Mouse (Mus musculus): Measurements from ENCODE around the gene Zcchc14. TPM values are rescaled to one million over a fixed set of nuclear protein-coding genes. Genes with fewer than 3 reads are reported as not detected.
A peak's percentile ranks its signal among the peaks of the same experiment; 100 is the strongest.

Zcchc14 gene
- polyA plus RNA-seq, 1 experiment, result 64.8 TPM

- TF ChIP-seq CTCF (IDR thresholded peaks at IDR 0.05; ENCODE audit: borderline replicate concordance, insufficient read depth, low read length) (no peak), POLR2A (IDR thresholded peaks at IDR 0.05; ENCODE audit: low read depth, low read length) (no peak)
These were observed 72.2 kb downstream of the Zcchc14 start for GRCm38 (mm10) chr8:121580465-121580864.

GRCm38 (mm10) chr8:121578676-121579451 lies 73.8 kb downstream of the Zcchc14 start, which contains the start of gene Fbxo31:
Gene Fbxo31, minus strand, starts transcription at chr8:121578806.
- peaks cover 4% of the 10 kb centered on the region; the same call in 1 of the 2 replicates for H3K4me1 ChIP-seq (ENCODE audit: control insufficient read depth, insufficient read depth, low read length)
- TF ChIP-seq POLR2A (IDR thresholded peaks at IDR 0.05; ENCODE audit: low read depth, low read length) (peak; percentile 89), CTCF (IDR thresholded peaks at IDR 0.05; ENCODE audit: borderline replicate concordance, insufficient read depth, low read length) (no peak)
- no peak within 1 kb of the TSS for H3K27ac ChIP-seq (ENCODE audit: insufficient read depth, low read length)
- H3K4me3 ChIP-seq (ENCODE audit: insufficient read depth, low read length), result peak within 1 kb of the TSS; percentile 85

More at GRCm38 (mm10) chr8:121580465-121580864, 72.2 kb downstream of the Zcchc14 start:
- Histone ChIP-seq H3K4me1 (ENCODE audit: control insufficient read depth, insufficient read depth, low read length) (peaks cover 4% of the 10 kb centered on the region; the same call in 1 of the 2 replicates), H3K27ac (ENCODE audit: insufficient read depth, low read length) (no peak overlapping the region), H3K4me3 (ENCODE audit: insufficient read depth, low read length) (no peak overlapping the region)

- Histone ChIP-seq H3K4me3 (ENCODE audit: insufficient read depth, low read length) (peak overlapping the region; percentile 85), H3K4me1 (ENCODE audit: control insufficient read depth, insufficient read depth, low read length) (peaks cover 4% of the 10 kb centered on the region; the same call in 1 of the 2 replicates), H3K27ac (ENCODE audit: insufficient read depth, low read length) (no peak overlapping the region)
- TF ChIP-seq POLR2A (IDR thresholded peaks at IDR 0.05; ENCODE audit: low read depth, low read length) (no peak), CTCF (IDR thresholded peaks at IDR 0.05; ENCODE audit: borderline replicate concordance, insufficient read depth, low read length) (no peak)
These were observed 74.7 kb downstream of the Zcchc14 start for GRCm38 (mm10) chr8:121577751-121578675.

GRCm38 (mm10) chr8:121575661-121576060 lies 77.0 kb downstream of the Zcchc14 start:
- Histone ChIP-seq H3K4me3 (ENCODE audit: insufficient read depth, low read length) (no peak overlapping the region), H3K4me1 (ENCODE audit: control insufficient read depth, insufficient read depth, low read length) (peaks cover 4% of the 10 kb centered on the region; the same call in 1 of the 2 replicates), H3K27ac (ENCODE audit: insufficient read depth, low read length) (no peak overlapping the region)
- no peak for TF ChIP-seq POLR2A (IDR thresholded peaks at IDR 0.05; ENCODE audit: low read depth, low read length)
- no peak for TF ChIP-seq CTCF (IDR thresholded peaks at IDR 0.05; ENCODE audit: borderline replicate concordance, insufficient read depth, low read length)

GRCm38 (mm10) chr8:121573275-121573674 lies 79.4 kb downstream of the Zcchc14 start:
- Histone ChIP-seq H3K4me3 (ENCODE audit: insufficient read depth, low read length) (no peak overlapping the region), H3K4me1 (ENCODE audit: control insufficient read depth, insufficient read depth, low read length) (peaks cover 4% of the 10 kb centered on the region; the same call in 1 of the 2 replicates), H3K27ac (ENCODE audit: insufficient read depth, low read length) (no peak overlapping the region)
- TF ChIP-seq CTCF (IDR thresholded peaks at IDR 0.05; ENCODE audit: borderline replicate concordance, insufficient read depth, low read length), result no peak
- TF ChIP-seq POLR2A (IDR thresholded peaks at IDR 0.05; ENCODE audit: low read depth, low read length), result no peak

- no peak overlapping the region for H3K27ac ChIP-seq (ENCODE audit: insufficient read depth, low read length)
- TF ChIP-seq POLR2A (IDR thresholded peaks at IDR 0.05; ENCODE audit: low read depth, low read length), result no peak
- TF ChIP-seq CTCF (IDR thresholded peaks at IDR 0.05; ENCODE audit: borderline replicate concordance, insufficient read depth, low read length), result no peak
- peaks cover 4% of the 10 kb centered on the region; the same call in 1 of the 2 replicates for H3K4me1 ChIP-seq (ENCODE audit: control insufficient read depth, insufficient read depth, low read length)
- no peak overlapping the region for H3K4me3 ChIP-seq (ENCODE audit: insufficient read depth, low read length)
These were observed 80.6 kb downstream of the Zcchc14 start for GRCm38 (mm10) chr8:121572121-121572520.

GRCm38 (mm10) chr8:121570801-121571200 lies 81.9 kb downstream of the Zcchc14 start:
- Histone ChIP-seq H3K4me1 (ENCODE audit: control insufficient read depth, insufficient read depth, low read length) (no peaks in the 10 kb centered on the region), H3K4me3 (ENCODE audit: insufficient read depth, low read length) (no peak overlapping the region), H3K27ac (ENCODE audit: insufficient read depth, low read length) (no peak overlapping the region)
- TF ChIP-seq POLR2A (IDR thresholded peaks at IDR 0.05; ENCODE audit: low read depth, low read length) (no peak), CTCF (IDR thresholded peaks at IDR 0.05; ENCODE audit: borderline replicate concordance, insufficient read depth, low read length) (no peak)

GRCm38 (mm10) chr8:121570335-121570734 lies 82.4 kb downstream of the Zcchc14 start:
- H3K4me1 ChIP-seq (ENCODE audit: control insufficient read depth, insufficient read depth, low read length), result no peaks in the 10 kb centered on the region
- TF ChIP-seq POLR2A (IDR thresholded peaks at IDR 0.05; ENCODE audit: low read depth, low read length), result no peak
- no peak for TF ChIP-seq CTCF (IDR thresholded peaks at IDR 0.05; ENCODE audit: borderline replicate concordance, insufficient read depth, low read length)
- H3K27ac ChIP-seq (ENCODE audit: insufficient read depth, low read length), result no peak overlapping the region
- no peak overlapping the region for H3K4me3 ChIP-seq (ENCODE audit: insufficient read depth, low read length)

- no peaks in the 10 kb centered on the region for H3K4me1 ChIP-seq (ENCODE audit: control insufficient read depth, insufficient read depth, low read length)
- no peak for TF ChIP-seq CTCF (IDR thresholded peaks at IDR 0.05; ENCODE audit: borderline replicate concordance, insufficient read depth, low read length)
- TF ChIP-seq POLR2A (IDR thresholded peaks at IDR 0.05; ENCODE audit: low read depth, low read length), result no peak
- no peak overlapping the region for H3K27ac ChIP-seq (ENCODE audit: insufficient read depth, low read length)
- no peak overlapping the region for H3K4me3 ChIP-seq (ENCODE audit: insufficient read depth, low read length)
These were observed 84.4 kb downstream of the Zcchc14 start for GRCm38 (mm10) chr8:121568321-121568720.
